Mouse (Mus musculus) G1E (cell line): ENCODE data around the gene Tent4b. TPM values are rescaled to one million over a fixed set of nuclear protein-coding genes. Genes with fewer than 3 reads are reported as not detected.
A peak's percentile ranks its signal among the peaks of the same experiment; 100 is the strongest.

Experiments
- ATAC-seq: 2 replicates; pipeline ENCODE4 v1.8.0; 2016; ENCODE audit warnings: mild to moderate bottlenecking; ENCODE audit not compliant: insufficient number of reproducible peaks, poor library complexity, low FRiP score, severe bottlenecking; ENCODE audit errors: extremely low read depth
- DNase-seq: peaks from one replicate; pipeline ENCODE4 v3.0.0; 2012; ENCODE audit warnings: low spot score
- H3K27me3 ChIP-seq: 2 replicates; pipeline ENCODE4 v1.6.1; 2012; ENCODE audit warnings: mild to moderate bottlenecking, low read length, inconsistent platforms; ENCODE audit not compliant: insufficient read depth
- H3K36me3 ChIP-seq: replicated peaks from 2 replicates; pipeline ENCODE3; 2012; ENCODE audit warnings: mild to moderate bottlenecking, inconsistent platforms
- H3K4me1 ChIP-seq: 2 replicates; pipeline ENCODE4 v1.6.1; 2012; ENCODE audit warnings: low read depth, low read length, inconsistent platforms, mixed read lengths; ENCODE audit not compliant: insufficient read depth
- H3K4me3 ChIP-seq: 2 replicates; pipeline ENCODE4 v1.5.1; 2012; ENCODE audit warnings: low read depth, mild to moderate bottlenecking, inconsistent platforms, low read length, moderate library complexity, mixed read lengths
- H3K9me3 ChIP-seq: replicated peaks from 2 replicates; pipeline ENCODE4 v1.6.1; 2012; ENCODE audit warnings: inconsistent platforms
- CTCF ChIP-seq: IDR thresholded peaks from 2 replicates; pipeline ENCODE4 v1.5.1; 2012; ENCODE audit warnings: low read depth, low read length, inconsistent platforms, mixed read lengths
- GATA1 ChIP-seq: IDR thresholded peaks from 2 replicates; pipeline ENCODE4 v1.6.1; 2012; ENCODE audit warnings: borderline replicate concordance, low read length, inconsistent platforms, mixed read lengths
- GATA2 ChIP-seq: IDR thresholded peaks from 2 replicates; pipeline ENCODE4 v1.6.1; 2012; ENCODE audit warnings: low read depth, low read length, inconsistent platforms, borderline replicate concordance
- POLR2AphosphoS5 ChIP-seq: IDR thresholded peaks from 2 replicates; pipeline ENCODE4 v1.6.1; 2012; ENCODE audit warnings: low read depth, low read length, inconsistent platforms; ENCODE audit not compliant: insufficient replicate concordance
- TAL1 ChIP-seq: conservative IDR thresholded peaks from 2 replicates; pipeline ENCODE4 v1.6.1; 2012; ENCODE audit warnings: low read depth, low read length, inconsistent platforms, mixed read lengths
- polyA plus RNA-seq: library from polyadenylated mRNA; stranded (reverse); fragments of >175 nt; gene quantifications from 2 replicates; pipeline ENCODE4 v1.2.3, GENCODE M21; 2012
- total RNA-seq, 2 experiments: library from RNA; stranded (forward) in 1 of 2; stranded (reverse) in 1 of 2; fragments of 200-1000 nt in 1 of 2; fragments of >200 nt in 1 of 2; fragmentation: Nextera tagmentation in 1 of 2; gene quantifications; 2 replicates each; pipeline ENCODE4 v1.2.3; 2014 to 2017

Tent4b gene
- total and polyA plus RNA-seq, 3 experiments, result 10.3 to 58.6 (median 36.0) TPM

- DNase-seq (no peak), ATAC-seq (no peak)
- no peak for TF ChIP-seq GATA1
- TF ChIP-seq GATA2, result no peak
- TF ChIP-seq TAL1, result no peak
- no peak for TF ChIP-seq CTCF
- no peak for TF ChIP-seq POLR2AphosphoS5
- no peaks in the 10 kb centered on the region for H3K9me3 ChIP-seq
- H3K4me1 ChIP-seq, result no peaks in the 10 kb centered on the region
- H3K36me3 ChIP-seq, result no peaks in the 10 kb centered on the region
- peaks cover 4% of the 10 kb centered on the region; the same call in 1 of the 2 replicates for H3K27me3 ChIP-seq
- H3K4me3 ChIP-seq, result no peak overlapping the region
These were observed 15.9 kb upstream of the Tent4b start for GRCm38 (mm10) chr8:88183121-88183520.

- no peaks in the 10 kb centered on the region for H3K4me1 ChIP-seq
- H3K4me3 ChIP-seq, result no peak overlapping the region
- H3K27me3 ChIP-seq, result peaks cover 4% of the 10 kb centered on the region
- H3K9me3 ChIP-seq, result no peaks in the 10 kb centered on the region
- DNase-seq (no peak), ATAC-seq (no peak)
- TF ChIP-seq POLR2AphosphoS5 (no peak), CTCF (no peak), GATA1 (no peak), TAL1 (no peak)
- H3K36me3 ChIP-seq, result no peaks in the 10 kb centered on the region
These were observed 14.1 kb upstream of the Tent4b start for GRCm38 (mm10) chr8:88184914-88185313.

GRCm38 (mm10) chr8:88185716-88186115 lies 13.3 kb upstream of the Tent4b start:
- DNase-seq (no peak), ATAC-seq (no peak)
- no peak overlapping the region for H3K4me3 ChIP-seq
- H3K4me1 ChIP-seq, result no peaks in the 10 kb centered on the region
- H3K9me3 ChIP-seq, result no peaks in the 10 kb centered on the region
- peaks cover 11% of the 10 kb centered on the region for H3K27me3 ChIP-seq
- TF ChIP-seq POLR2AphosphoS5, result no peak
- no peak for TF ChIP-seq GATA1
- no peak for TF ChIP-seq GATA2
- no peak for TF ChIP-seq TAL1
- no peak for TF ChIP-seq CTCF
- no peaks in the 10 kb centered on the region for H3K36me3 ChIP-seq

- no peak overlapping the region for H3K4me3 ChIP-seq
- no peak for TF ChIP-seq POLR2AphosphoS5
- no peak for TF ChIP-seq TAL1
- no peak for TF ChIP-seq GATA1
- TF ChIP-seq GATA2, result no peak
- no peak for TF ChIP-seq CTCF
- no peak for DNase-seq
These were observed 1.7 kb upstream of the Tent4b start for GRCm38 (mm10) chr8:88197328-88197727.

GRCm38 (mm10) chr8:88198551-88198944 lies 465 bp upstream of the Tent4b start:
- peaks cover 33% of the 10 kb centered on the region for H3K36me3 ChIP-seq
- DNase-seq (peak; percentile 12), ATAC-seq (no peak)
- H3K4me3 ChIP-seq, result peak overlapping the region; percentile 83
- peaks cover 9% of the 10 kb centered on the region for H3K27me3 ChIP-seq
- no peak for TF ChIP-seq GATA1
- TF ChIP-seq TAL1, result no peak
- TF ChIP-seq CTCF, result no peak
- no peak for TF ChIP-seq POLR2AphosphoS5
- TF ChIP-seq GATA2, result no peak
- no peaks in the 10 kb centered on the region for H3K9me3 ChIP-seq
- H3K4me1 ChIP-seq, result peaks cover 31% of the 10 kb centered on the region

More at GRCm38 (mm10) chr8:88197328-88197727, 1.7 kb upstream of the Tent4b start:
- no peaks in the 10 kb centered on the region for H3K9me3 ChIP-seq
- peaks cover 21% of the 10 kb centered on the region for H3K36me3 ChIP-seq
- peaks cover 31% of the 10 kb centered on the region for H3K4me1 ChIP-seq
- no peak for ATAC-seq
- peaks cover 19% of the 10 kb centered on the region for H3K27me3 ChIP-seq

GRCm38 (mm10) chr8:88199700-88200601 lies 938 bp downstream of the Tent4b start:
- Histone ChIP-seq H3K4me1 (peaks cover 34% of the 10 kb centered on the region), H3K27me3 (peaks cover 3% of the 10 kb centered on the region), H3K36me3 (peaks cover 47% of the 10 kb centered on the region), H3K4me3 (peak overlapping the region; percentile 83), H3K9me3 (no peaks in the 10 kb centered on the region)
- DNase-seq, result peak; percentile 19
- no peak for ATAC-seq
- TF ChIP-seq POLR2AphosphoS5 (no peak), TAL1 (no peak), GATA1 (no peak), GATA2 (no peak), CTCF (no peak)
